Mouse (Mus musculus): ENCODE measurements around the gene Xylb.

- TF ChIP-seq GATA1 (IDR thresholded peaks at IDR 0.05; ENCODE audit: borderline replicate concordance, low read length) (no peak), FLI1 (IDR thresholded peaks at IDR 0.05; ENCODE audit: low read length) (no peak)
Observed at GRCm38 (mm10) chr9:119357331-119358057, at the start of gene Xylb.
